Mouse (Mus musculus): Measurements from ENCODE around the gene Zeb2.

Gene Zeb2

GRCm38 (mm10) chr2:45117087-45117561 lies at the start of gene Zeb2:
Gene Zeb2 (minus strand): TSS chr2:45117395.
- peak; percentile 53 for DNase-seq (ENCODE audit: low spot score)

- DNase-seq (ENCODE audit: low spot score) = no peak
Measured at GRCm38 (mm10) chr2:45158785-45159184, 41.6 kb upstream of the Zeb2 start.

- DNase-seq (ENCODE audit: low spot score) = no peak
Measured at GRCm38 (mm10) chr2:45158351-45158782, 41.2 kb upstream of the Zeb2 start.

DNA sequence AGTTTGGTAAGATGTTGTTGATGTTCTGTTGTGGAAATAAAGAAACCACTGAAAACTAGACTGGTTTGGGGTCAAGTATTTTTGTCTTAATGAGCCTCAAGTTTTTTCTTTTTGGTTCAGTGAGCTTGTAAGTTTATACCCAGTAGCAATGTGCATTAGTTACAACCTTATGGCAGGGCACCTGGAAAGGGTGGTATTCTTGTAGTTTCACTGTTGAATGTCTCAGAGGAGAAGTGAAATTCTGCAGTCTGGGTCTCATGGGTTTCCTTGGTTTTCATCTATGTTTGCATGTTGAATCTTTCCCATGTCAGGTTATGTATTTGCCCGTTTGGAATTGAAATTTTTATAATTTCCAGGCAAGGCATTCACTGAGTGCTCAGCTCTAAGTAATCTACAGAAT lies 36.1 kb upstream of the Zeb2 start:
- DNase-seq (ENCODE audit: low spot score) = no peak

DNA sequence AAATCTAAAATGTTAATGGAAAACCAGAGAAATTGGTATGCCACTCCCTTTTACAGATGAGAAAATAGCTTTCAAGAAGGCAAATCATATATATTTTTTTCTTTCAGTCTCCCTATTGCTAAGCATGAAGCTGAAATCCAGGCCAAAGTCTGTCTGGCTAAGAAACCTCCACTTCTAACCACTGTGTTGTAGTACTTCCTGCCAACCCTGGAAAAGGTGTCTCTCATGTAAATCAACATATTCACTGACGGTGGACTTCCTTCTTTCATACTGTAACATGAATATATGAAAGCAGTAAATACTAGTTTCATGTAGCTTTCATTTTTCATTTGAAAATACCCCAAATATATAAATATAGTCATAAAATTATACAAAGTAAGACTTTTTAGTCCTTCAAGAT lies 26.0 kb upstream of the Zeb2 start:
- no peak for DNase-seq (ENCODE audit: low spot score)

- DNase-seq (ENCODE audit: low spot score) = no peak
Measured at GRCm38 (mm10) chr2:45138906-45139305, 21.7 kb upstream of the Zeb2 start.

- no peak for DNase-seq (ENCODE audit: low spot score)
Measured at GRCm38 (mm10) chr2:45136783-45137182, 19.6 kb upstream of the Zeb2 start.

GRCm38 (mm10) chr2:45133225-45133624 lies 16.0 kb upstream of the Zeb2 start:
- DNase-seq (ENCODE audit: low spot score) = no peak

DNA sequence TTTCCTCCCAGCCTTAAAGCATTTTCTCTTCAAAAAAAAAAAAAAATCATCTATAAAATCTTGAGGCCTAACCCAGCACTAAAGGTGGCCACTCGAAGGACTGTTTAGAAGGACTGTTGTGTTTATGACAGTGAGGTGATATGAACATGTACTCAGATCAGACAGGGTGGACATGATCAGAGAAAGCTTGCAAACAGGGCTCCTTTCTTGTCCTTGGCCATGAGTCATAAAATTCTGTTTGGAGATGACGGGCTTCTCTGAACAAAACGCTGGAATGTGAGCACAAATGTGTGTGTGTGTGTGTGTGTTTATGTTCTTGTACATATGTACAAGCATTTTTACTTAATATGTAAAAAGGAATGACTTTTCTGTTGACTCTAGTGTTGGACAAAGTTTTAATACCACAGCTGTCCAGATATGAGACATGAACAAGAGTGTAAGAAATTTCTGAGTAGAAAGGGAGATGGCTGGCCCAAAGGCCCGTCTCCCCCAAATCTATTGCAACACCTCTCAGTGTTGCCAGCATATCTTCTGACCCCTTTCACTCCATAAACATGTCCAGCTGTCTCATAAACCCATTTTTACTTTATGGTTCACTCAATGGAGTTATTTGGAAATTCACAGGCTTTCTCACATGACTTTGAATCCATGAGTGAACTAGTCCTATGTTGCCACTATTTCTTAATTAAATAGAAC lies 13.4 kb upstream of the Zeb2 start:
- no peak for DNase-seq (ENCODE audit: low spot score)

- DNase-seq (ENCODE audit: low spot score) = no peak
Measured at GRCm38 (mm10) chr2:45129556-45129955, 12.4 kb upstream of the Zeb2 start.

DNA sequence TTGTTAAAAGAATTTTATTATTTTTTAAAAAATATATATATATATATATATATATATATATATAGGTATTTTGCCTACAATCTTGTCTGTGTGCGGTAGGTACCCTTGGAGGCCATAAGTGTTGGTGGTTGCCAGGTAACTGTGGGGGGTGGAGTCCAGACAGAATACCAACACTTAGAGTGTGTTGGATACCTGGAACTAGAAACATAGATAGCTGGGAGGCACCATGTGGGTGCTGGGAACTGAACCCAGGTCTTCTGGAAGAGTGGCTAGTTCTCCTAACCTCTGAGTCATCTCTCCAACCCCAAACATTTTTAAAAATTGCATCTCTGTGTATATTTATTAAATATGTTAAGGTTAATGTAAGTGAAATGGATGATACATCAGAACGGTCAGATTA lies 11.5 kb upstream of the Zeb2 start:
- no peak for DNase-seq (ENCODE audit: low spot score)

- DNase-seq (ENCODE audit: low spot score) = no peak
Measured at GRCm38 (mm10) chr2:45126401-45126800, 9.2 kb upstream of the Zeb2 start.

DNA sequence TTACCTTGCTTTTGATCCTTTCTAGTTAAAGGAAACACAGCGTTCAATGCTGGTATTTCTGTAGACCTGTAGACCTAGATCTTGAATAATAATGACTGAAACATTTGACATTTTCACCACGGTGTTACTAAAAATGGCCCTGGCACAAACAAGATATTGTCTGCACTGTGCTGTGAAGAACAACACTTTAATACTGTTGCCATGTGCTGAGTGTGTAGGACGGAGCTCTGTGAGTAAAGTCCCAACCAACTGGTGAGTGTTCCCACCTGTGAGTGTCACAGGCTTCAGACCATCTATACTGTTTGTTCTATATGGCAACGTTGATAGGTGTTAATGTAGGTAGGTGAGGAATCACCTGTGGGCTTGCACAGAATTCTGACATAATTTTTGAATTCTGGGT lies 8.0 kb upstream of the Zeb2 start:
- DNase-seq (ENCODE audit: low spot score) = no peak

GRCm38 (mm10) chr2:45123490-45123889 lies 6.3 kb upstream of the Zeb2 start:
- no peak for DNase-seq (ENCODE audit: low spot score)

- DNase-seq (ENCODE audit: low spot score) = no peak
Measured at GRCm38 (mm10) chr2:45118121-45118520, 926 bp upstream of the Zeb2 start.

DNA sequence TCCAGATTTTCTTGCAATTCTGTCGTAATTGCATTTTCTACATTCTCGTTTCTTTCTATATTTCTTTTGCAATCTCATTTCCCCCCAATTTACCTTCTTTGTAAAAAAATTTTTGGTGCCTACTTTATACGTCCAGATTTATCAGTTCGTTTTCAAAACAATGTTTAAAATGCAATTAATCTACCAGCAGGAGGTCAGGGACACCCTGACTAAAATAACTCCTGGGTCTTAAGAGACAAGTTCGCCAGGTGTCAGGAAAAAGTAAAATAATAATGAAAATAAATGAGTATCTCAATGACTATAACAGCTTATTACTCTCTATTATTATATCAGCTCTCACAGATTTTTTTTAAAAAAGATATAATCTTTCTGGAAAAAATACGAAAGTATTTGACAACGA lies 397 bp upstream of the Zeb2 start:
- no peak for DNase-seq (ENCODE audit: low spot score)

GRCm38 (mm10) chr2:45116531-45117024 lies 617 bp downstream of the Zeb2 start:
- no peak for DNase-seq (ENCODE audit: low spot score)

DNA sequence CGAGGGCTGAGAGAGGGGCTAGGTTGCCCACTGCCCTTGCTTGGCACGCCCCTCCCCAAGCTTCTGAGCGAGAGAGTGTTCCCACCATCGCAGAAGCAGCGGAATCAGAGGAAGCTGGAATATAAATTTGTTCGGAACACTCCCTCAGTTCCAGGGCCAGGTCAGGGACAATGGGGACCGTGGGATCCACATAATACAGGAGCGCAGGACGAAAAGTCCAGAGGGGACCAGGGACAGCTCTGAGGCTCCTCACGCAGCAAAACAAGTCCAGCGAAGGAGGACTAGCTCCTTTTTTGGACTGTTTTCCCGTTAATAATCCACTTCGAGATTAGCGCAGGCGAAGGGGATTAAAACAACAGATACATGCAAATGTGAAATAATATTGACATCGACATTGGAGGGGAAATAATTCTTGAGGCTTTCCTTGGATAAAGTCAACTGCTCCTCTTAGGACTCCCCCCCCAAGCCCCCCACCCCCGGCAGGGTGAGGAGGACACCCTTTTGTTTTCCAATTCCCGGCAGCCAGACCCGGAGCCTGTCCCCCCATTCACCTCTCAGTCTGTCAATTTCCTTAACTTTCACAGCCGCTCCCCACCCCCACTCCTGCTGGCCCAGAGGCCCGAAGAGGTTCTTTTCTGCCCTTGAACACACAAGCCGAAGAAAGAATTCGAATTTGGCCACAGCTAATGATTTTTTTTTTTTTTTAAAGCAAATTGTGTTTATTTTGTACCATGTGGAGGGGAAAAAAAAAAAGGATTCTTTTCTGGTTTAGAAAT lies 1.3 kb downstream of the Zeb2 start:
- DNase-seq (ENCODE audit: low spot score) = no peak

DNA sequence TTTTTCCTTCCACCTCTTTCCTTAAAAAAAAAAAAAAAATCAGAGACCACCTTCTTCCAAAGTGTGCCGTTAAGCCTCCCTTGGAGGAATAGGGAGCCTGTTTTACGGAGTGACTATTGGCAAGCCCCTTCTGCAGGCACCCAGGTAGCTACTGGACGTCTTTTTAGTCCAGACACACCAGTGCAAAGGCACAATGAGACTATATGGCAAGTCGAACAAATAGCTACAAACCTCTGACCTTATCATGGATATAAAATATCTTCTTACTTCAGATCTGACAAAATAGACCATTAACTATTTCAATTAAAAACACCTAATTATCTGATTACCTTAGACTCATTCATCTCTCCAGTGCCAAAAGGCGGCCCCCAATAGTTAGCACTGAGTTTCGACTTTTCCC lies 2.0 kb downstream of the Zeb2 start:
- DNase-seq (ENCODE audit: low spot score) = no peak

- DNase-seq (ENCODE audit: low spot score) = no peak
Measured at GRCm38 (mm10) chr2:45114596-45114995, 2.6 kb downstream of the Zeb2 start.

GRCm38 (mm10) chr2:45113912-45114311 lies 3.3 kb downstream of the Zeb2 start:
- no peak for DNase-seq (ENCODE audit: low spot score)

GRCm38 (mm10) chr2:45112891-45113683 lies 4.1 kb downstream of the Zeb2 start:
- peak; percentile 59 for DNase-seq (ENCODE audit: low spot score)
